Mouse (Mus musculus): ENCODE measurements around the gene Tcp11l1.

GRCm38 (mm10) chr2:104710670-104711370 is 1.1 kb downstream of the Tcp11l1 start:
- TF ChIP-seq POLR2A (IDR thresholded peaks at IDR 0.05; ENCODE audit: borderline replicate concordance, control insufficient read depth, low read depth, low read length), result no peak
- no peak for TF ChIP-seq CTCF (IDR thresholded peaks at IDR 0.05; ENCODE audit: control insufficient read depth, insufficient read depth, low read length)

Measured in bone marrow, adult 2 months (tissue).